Mouse (Mus musculus): ENCODE results near the gene Magea4. TPM values are rescaled to one million over a fixed set of nuclear protein-coding genes. Genes with fewer than 3 reads are reported as not detected.
A peak's percentile ranks its signal among the peaks of the same experiment; 100 is the strongest.

Magea4 gene
- polyA plus RNA-seq (2015; fragmentation: Nextera tagmentation; extraction: Ambion mirVana): not detected in 2 replicates

- Histone ChIP-seq H3K9ac (no peak within 1 kb of the TSS), H3K4me1 (no peaks in the 10 kb centered on the region), H3K27me3 (no peaks in the 10 kb centered on the region), H3K27ac (no peak within 1 kb of the TSS), H3K4me2 (no peak within 1 kb of the TSS), H3K9me3 (no peaks in the 10 kb centered on the region), H3K4me3 (no peak within 1 kb of the TSS), H3K36me3 (no peaks in the 10 kb centered on the region)
- no peak for ATAC-seq (ENCODE audit: insufficient number of reproducible peaks, low FRiP score, low TSS enrichment, low read depth)
- WGBS: 72% methylated on average over 2 of the region's 2 CpGs
Measured at GRCm38 (mm10) chrX:72221717-72222116, at the start of gene Magea4. Gene Magea4 (plus strand): TSS chrX:72222017.

- WGBS: 44% methylated on average over 4 of the region's 4 CpGs
- H3K4me2 ChIP-seq: no peak overlapping the region
- H3K27ac ChIP-seq: no peak overlapping the region
- H3K9ac ChIP-seq: no peak overlapping the region
- H3K9me3 ChIP-seq: no peaks in the 10 kb centered on the region
- no peaks in the 10 kb centered on the region for H3K27me3 ChIP-seq
- H3K4me1 ChIP-seq: no peaks in the 10 kb centered on the region
- H3K36me3 ChIP-seq: no peaks in the 10 kb centered on the region
- no peak overlapping the region for H3K4me3 ChIP-seq
- no peak for ATAC-seq (ENCODE audit: insufficient number of reproducible peaks, low FRiP score, low TSS enrichment, low read depth)
Measured at GRCm38 (mm10) chrX:72202944-72203554, 18.8 kb upstream of the Magea4 start.

GRCm38 (mm10) chrX:72270637-72271036 is 48.8 kb downstream of the Magea4 start:
- H3K4me2 ChIP-seq: no peak overlapping the region
- H3K36me3 ChIP-seq: no peaks in the 10 kb centered on the region
- H3K4me1 ChIP-seq: no peaks in the 10 kb centered on the region
- H3K9ac ChIP-seq: no peak overlapping the region
- H3K27ac ChIP-seq: no peak overlapping the region
- 67% methylated on average over 10 of the region's 11 CpGs for WGBS
- no peaks in the 10 kb centered on the region for H3K9me3 ChIP-seq
- H3K27me3 ChIP-seq: no peaks in the 10 kb centered on the region
- no peak for ATAC-seq (ENCODE audit: insufficient number of reproducible peaks, low FRiP score, low TSS enrichment, low read depth)
- no peak overlapping the region for H3K4me3 ChIP-seq

MicroRNAs within 50 kb of the gene (microRNA counts, 519-probe panel; counts per million panel counts)
- 2,229 counts per million, percentile 42 among the panel's probes with 10 or more counts for microRNA mmu-miR-224
- microRNA mmu-miR-452: not detected

Small RNA genes lying within 50 kb of the gene (microRNA-seq; reads per million reads assigned to microRNA genes)
- 481 reads per million, percentile 67 among the genes with 10 or more reads in this experiment for gene Mir224
- 49.3 reads per million, percentile 41 among the genes with 10 or more reads in this experiment for gene Mir452

Other genes starting within 250 kb of the Magea4 start
- 0.17 and 0.30 TPM in 2 replicates for gene Fate1, start 249.0 kb upstream of the Magea4 start, polyA plus RNA-seq (2015; fragmentation: Nextera tagmentation; extraction: Ambion mirVana)
- 0.25 and 0.28 TPM in 2 replicates for gene Cnga2, start 230.2 kb upstream of the Magea4 start, polyA plus RNA-seq (2015; fragmentation: Nextera tagmentation; extraction: Ambion mirVana)
- gene Gabre, start 52.8 kb downstream of the Magea4 start, polyA plus RNA-seq (2015; fragmentation: Nextera tagmentation; extraction: Ambion mirVana): 4.0 and 4.3 TPM in 2 replicates
- gene Magea10, start 164.8 kb downstream of the Magea4 start, polyA plus RNA-seq (2015; fragmentation: Nextera tagmentation; extraction: Ambion mirVana): not detected in 2 replicates

Data from limb, embryonic 15.5 days (tissue).